Mouse (Mus musculus) midbrain, embryonic 10.5 days (tissue): ENCODE data around the gene Smn1. TPM values are rescaled to one million over a fixed set of nuclear protein-coding genes. Genes with fewer than 3 reads are reported as not detected.

Experiments used
- DNase-seq: peaks from one replicate; pipeline ENCODE4 v3.0.0-alpha.2; 2017; ENCODE audit warnings: low spot score
- H3K27ac ChIP-seq: fragments of 300-500 bp; sonication (generic); replicated peaks from 2 replicates; pipeline ENCODE4 v1.5.1; 2016; ENCODE audit warnings: mild to moderate bottlenecking
- H3K27me3 ChIP-seq: fragments of 300-500 bp; sonication (generic); 2 replicates; pipeline ENCODE4 v1.6.1; 2016; ENCODE audit warnings: low read depth, mild to moderate bottlenecking; ENCODE audit not compliant: poor library complexity, severe bottlenecking
- H3K36me3 ChIP-seq: fragments of 300-500 bp; sonication (generic); 2 replicates; pipeline ENCODE4 v1.6.1; 2016; ENCODE audit warnings: mild to moderate bottlenecking, moderate library complexity
- H3K4me1 ChIP-seq: fragments of 300-500 bp; sonication (generic); 2 replicates; pipeline ENCODE4 v1.6.1; 2016
- H3K4me3 ChIP-seq: fragments of 300-500 bp; sonication (generic); 2 replicates; pipeline ENCODE4 v1.5.1; 2016; ENCODE audit warnings: mild to moderate bottlenecking, moderate library complexity
- H3K9me3 ChIP-seq: fragments of 300-500 bp; sonication (generic); replicated peaks from 2 replicates; pipeline ENCODE4 v1.6.1; 2016; ENCODE audit warnings: mild to moderate bottlenecking
- WGBS: fragments of 180-500 bp; shearing (Covaris S2); methylation state at CpG from one replicate; pipeline ENCODE4 v1.1.7; 2016; 5-methylcytosine and 5-hydroxymethylcytosine counted together
- polyA plus RNA-seq: library from polyadenylated mRNA; unstranded; fragments of >200 nt; fragmentation: Nextera tagmentation; extraction: Ambion mirVana; gene quantifications from 2 replicates; pipeline ENCODE4 v1.2.1, GENCODE M21; 2016

Smn1 gene
- 85.9 and 86.4 TPM in 2 replicates for polyA plus RNA-seq

DNA sequence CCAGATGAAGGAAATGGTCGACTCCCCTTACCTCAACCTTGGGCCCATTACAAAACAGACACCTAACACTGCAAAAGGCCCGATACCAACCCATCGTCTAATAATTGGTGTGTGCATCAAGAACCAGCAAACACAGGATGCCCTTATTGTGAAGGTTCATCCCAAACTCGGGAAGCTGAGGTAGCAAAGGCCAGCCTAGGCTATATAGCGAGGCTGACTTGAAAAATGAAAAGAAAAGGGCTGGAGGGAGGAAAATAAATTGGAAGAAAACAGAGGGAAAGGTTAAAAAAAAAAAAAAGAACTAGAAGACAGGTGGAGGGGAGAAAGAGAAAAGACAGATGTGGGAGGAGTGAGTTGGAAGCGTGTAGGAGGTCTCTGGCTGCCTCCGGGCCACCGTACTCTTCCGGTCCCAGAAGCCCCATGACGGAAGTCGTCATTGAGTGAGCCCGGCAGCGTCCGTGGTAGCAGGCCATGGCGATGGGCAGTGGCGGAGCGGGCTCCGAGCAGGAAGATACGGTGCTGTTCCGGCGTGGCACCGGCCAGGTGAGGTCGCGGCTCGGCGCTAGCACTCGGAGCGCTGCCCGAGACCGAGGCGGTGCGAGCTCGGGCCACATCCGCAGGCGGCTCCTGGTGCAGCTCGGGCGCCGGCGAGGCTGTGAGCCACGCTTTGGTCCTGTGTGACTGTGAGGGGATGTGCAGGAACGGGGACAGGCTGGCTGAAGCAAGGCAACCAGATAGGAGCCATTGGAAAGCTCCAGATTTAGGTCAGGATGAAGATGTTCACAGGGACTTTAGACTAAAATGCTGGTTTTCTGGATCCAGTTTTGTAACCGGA is at the start of gene Smn1:
Gene Smn1, plus strand, starts transcription at position 430 of the 835 bp plus-strand sequence.
- Histone ChIP-seq H3K4me1 (peaks cover 15% of the 10 kb centered on the region), H3K27ac (peak within 1 kb of the TSS; percentile 86), H3K36me3 (peaks cover 31% of the 10 kb centered on the region), H3K9me3 (no peaks in the 10 kb centered on the region), H3K27me3 (no peaks in the 10 kb centered on the region), H3K4me3 (peak within 1 kb of the TSS; percentile 98)
- 4% methylated on average over 42 of the region's 42 CpGs for WGBS
- DNase-seq = peak; percentile 91

DNA sequence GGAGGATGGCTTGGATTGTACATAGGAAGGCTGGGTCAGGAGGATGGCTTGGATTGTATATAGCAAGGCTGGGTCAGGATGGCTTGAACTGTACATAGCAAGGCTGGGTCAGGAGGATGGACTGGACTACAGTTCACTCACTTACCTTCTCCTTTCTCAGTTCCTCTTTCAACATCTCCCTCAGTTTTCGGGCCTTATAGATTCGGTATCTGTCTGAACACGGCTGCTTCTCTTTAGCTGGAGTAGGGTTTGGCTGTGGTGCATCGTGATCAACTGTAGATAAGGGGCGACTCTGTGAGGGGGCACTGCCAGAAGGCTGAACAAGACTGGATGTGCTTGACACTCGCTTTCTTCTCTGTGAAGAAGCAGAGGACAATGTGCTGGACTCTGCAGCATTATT is 25.8 kb upstream of the Smn1 start:
- Histone ChIP-seq H3K4me1 (peaks cover 17% of the 10 kb centered on the region), H3K27me3 (no peaks in the 10 kb centered on the region), H3K4me3 (no peak overlapping the region), H3K9me3 (no peaks in the 10 kb centered on the region), H3K27ac (no peak overlapping the region), H3K36me3 (peaks cover 53% of the 10 kb centered on the region)
- DNase-seq = no peak
- WGBS = 95% methylated on average over 6 of the region's 6 CpGs

DNA sequence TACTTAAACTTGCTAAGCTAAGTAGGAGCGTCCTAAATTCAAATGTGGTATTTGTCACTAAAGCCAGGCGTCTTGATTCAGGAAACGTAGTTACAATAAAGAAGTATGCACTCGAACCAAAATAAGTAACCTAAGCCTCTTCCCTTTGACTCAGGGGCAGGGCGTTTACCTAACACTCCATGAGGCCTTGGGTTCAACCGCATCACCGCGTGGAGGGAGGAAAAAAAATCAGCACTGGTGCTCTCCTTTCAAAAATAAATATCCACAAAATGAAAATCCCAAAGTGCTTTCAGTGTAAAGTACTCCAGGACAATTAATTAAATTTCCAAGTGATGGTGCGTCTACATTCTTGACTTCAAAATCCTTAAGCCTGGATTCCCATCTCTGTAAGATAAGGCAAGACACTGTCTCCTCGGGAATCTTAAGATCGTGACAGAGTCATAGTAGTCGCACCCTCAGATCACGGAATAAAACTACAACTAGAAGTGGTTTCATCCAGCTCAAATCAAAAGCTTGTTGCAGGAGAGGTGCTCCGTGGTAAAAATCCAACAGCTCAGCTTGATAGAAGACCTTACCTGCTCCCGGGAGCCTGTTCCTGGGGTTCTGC is 21.5 kb upstream of the Smn1 start:
- Histone ChIP-seq H3K36me3 (peaks cover 9% of the 10 kb centered on the region), H3K27me3 (no peaks in the 10 kb centered on the region), H3K9me3 (no peaks in the 10 kb centered on the region), H3K4me3 (peak overlapping the region; percentile 99), H3K27ac (peak overlapping the region; percentile 92), H3K4me1 (peaks cover 30% of the 10 kb centered on the region)
- 10% methylated on average over 15 of the region's 15 CpGs for WGBS
- DNase-seq = no peak

DNA sequence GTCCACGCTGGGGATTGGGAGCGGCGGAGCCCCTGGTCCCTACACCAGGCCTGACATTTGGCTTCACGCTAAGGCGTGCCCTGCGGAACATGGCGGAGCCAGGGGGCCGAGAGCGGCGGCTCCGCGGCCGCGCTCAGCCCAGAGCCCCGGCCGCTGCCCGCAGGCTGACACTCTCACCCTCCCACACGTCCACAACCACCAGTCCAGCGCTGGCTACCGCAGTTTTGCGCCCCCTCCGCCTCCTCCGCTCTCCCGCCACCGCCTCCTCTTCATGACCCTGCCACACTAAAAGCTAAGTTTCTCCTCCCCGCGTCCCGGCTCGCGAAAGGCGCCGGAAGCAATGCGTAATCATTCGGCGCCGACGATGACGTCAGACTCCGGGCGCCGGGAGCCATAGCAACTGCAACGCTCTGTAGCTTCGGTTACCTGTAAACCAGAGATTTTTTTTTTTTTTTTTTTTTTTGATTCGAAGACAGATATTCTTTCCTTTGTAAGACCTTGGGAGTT is 20.9 kb upstream of the Smn1 start, which contains the start of gene Bdp1:
Gene Bdp1, minus strand, starts transcription at position 323 of the 507 bp plus-strand sequence.
- H3K4me3 ChIP-seq = peak within 1 kb of the TSS; percentile 99
- peak within 1 kb of the TSS; percentile 92 for H3K27ac ChIP-seq
- peak; percentile 92 for DNase-seq
- no peaks in the 10 kb centered on the region; the same call in 1 of the 2 replicates for H3K27me3 ChIP-seq
- under 1% methylated on average over 44 of the region's 44 CpGs for whole genome bisulfite sequencing
- no peaks in the 10 kb centered on the region for H3K9me3 ChIP-seq
- peaks cover 3% of the 10 kb centered on the region for H3K36me3 ChIP-seq
- H3K4me1 ChIP-seq = peaks cover 37% of the 10 kb centered on the region

DNA sequence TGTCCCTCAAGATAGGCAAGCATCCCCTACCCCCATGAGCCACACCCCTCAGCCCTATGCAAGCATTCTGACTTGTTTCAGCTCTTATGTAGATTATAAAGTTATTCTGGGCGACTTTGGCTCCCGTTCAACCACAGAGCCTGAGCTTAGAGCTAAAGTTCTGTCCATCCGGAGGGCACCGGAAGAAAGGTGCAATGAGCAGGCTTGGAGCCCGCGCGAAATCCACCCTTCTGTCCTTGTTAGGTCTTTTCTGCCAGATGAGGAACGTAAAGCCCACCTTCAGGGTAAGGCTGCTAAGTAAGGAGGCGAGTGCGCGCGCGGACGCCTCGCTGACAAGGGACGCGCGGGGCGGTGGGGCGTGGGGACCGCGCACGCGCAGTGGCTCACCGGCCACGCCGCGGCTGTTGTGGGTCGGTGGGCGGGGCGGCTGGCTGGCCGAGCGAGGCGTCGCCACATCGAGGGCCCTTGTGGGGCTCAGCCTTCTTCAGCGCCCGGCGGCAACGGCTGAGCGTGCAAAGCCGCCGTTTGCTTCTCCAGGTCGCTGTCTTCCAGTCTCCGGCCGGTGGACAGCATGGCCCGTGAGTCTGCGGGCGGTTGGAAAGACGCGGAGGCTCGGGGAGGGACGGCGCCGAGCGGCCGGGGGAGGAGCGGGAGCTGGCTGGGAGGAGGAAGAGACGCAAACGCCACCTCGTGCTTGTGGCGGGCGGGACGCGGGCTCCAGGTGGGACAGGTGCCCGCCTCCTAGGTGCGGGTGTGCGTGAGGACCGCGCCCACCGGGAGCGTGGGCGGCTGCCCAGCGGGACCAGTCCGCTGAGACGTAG is 16.8 kb upstream of the Smn1 start, which contains the start of gene Serf1:
Gene Serf1, plus strand, starts transcription at position 361 of the 821 bp plus-strand sequence.
- Histone ChIP-seq H3K36me3 (0 out of 2 replicates have a peak, but pooled peaks cover 2% of the 10 kb centered on the region), H3K9me3 (no peaks in the 10 kb centered on the region), H3K4me1 (peaks cover 26% of the 10 kb centered on the region), H3K27ac (peak within 1 kb of the TSS; percentile 85), H3K27me3 (no peaks in the 10 kb centered on the region; the same call in 1 of the 2 replicates), H3K4me3 (peak within 1 kb of the TSS; percentile 69)
- peak; percentile 85 for DNase-seq
- WGBS = 1% methylated on average over 76 of the region's 76 CpGs

DNA sequence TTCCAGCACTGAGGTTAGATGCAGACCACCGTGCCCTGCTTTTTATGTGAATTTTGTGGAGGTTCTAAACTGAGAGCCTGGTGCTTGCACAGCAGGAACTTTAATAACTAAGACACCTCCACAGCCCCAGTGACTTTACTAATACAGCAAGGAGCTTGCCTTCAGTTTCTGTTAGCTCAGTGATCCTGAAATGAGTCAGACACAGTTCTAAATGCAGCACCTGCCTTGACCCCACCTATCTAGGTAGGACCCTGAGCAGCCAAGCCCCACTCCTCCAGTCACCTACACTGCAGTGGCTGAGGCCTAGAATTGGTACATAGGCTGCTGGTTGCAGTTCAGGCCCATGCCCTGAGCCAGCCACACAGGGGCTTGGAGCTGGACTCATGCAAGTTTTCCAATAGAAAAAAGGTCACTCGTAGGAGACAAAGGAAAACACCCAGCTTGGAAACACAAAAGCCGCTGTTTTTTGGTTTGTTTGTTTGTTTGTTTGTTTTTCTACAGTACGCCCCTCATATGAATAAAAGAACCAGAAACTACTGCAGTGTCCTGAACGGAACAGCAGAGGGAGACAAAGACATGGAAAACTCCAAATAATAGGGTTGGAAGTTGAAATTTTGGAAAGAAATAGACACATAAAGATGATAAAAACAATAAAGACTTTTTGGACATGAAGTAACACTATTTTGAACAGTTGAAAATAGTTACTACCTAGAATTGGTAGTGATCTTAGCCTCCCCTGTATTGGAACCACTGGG is 12.3 kb upstream of the Smn1 start:
- Histone ChIP-seq H3K27me3 (no peaks in the 10 kb centered on the region; the same call in 1 of the 2 replicates), H3K4me3 (no peak overlapping the region), H3K9me3 (no peaks in the 10 kb centered on the region), H3K4me1 (peaks cover 17% of the 10 kb centered on the region), H3K36me3 (peaks cover 28% of the 10 kb centered on the region), H3K27ac (no peak overlapping the region)
- 53% methylated on average over 5 of the region's 5 CpGs for WGBS
- no peak for DNase-seq

DNA sequence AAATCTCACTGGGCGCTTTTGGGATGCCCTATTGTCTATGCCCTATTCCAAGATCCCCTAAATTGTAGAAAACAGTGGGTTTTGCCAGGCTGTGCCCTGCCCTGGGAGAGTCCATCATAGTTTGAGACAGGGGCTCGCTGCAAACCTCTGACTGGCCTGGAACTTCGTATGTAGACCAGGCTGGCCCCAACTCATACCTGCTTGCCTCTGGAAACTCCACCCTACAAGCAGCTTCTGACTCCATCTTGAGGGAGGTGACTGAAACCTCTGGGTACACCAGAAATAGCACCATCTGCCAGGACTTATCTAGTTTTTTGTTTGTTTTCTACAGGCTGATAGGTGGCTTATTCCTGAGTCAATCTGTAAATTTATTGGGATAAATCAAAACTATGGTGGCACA is 682 bp upstream of the Smn1 start:
- 89% methylated on average over 3 of the region's 3 CpGs for WGBS

DNA sequence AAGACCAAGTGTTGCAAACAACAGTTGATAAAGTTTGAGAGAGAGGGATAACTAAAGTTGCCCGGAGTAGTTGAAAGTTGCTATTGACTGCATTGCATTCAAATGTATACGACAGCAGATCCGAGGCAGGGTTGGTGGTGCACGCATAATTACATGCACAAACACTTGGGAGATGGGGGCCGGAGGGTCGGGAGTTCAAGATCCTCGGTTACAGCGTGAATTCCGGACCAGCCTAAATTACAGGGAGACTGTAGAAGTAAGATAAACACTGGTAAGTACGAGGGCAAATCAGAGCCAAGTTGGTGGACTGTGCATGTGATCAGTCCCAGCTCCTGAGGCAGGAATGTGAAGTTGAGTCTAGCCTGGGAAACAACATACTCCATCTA is 599 bp downstream of the Smn1 start:
- DNase-seq = no peak
- H3K27ac ChIP-seq = peak overlapping the region; percentile 86
- H3K27me3 ChIP-seq = no peaks in the 10 kb centered on the region
- 3% methylated on average over 10 of the region's 10 CpGs for WGBS
- H3K9me3 ChIP-seq = no peaks in the 10 kb centered on the region
- H3K4me1 ChIP-seq = peaks cover 15% of the 10 kb centered on the region
- H3K4me3 ChIP-seq = peak overlapping the region; percentile 98
- peaks cover 37% of the 10 kb centered on the region for H3K36me3 ChIP-seq

More for the DNA sequence above, 682 bp upstream of the Smn1 start:
- H3K27me3 ChIP-seq = no peaks in the 10 kb centered on the region
- H3K36me3 ChIP-seq = peaks cover 24% of the 10 kb centered on the region
- H3K27ac ChIP-seq = peak overlapping the region; percentile 86; the same call in 1 of the 2 replicates
- H3K4me1 ChIP-seq = peaks cover 15% of the 10 kb centered on the region
- no peak for DNase-seq
- H3K4me3 ChIP-seq = peak overlapping the region; percentile 98
- no peaks in the 10 kb centered on the region for H3K9me3 ChIP-seq

DNA sequence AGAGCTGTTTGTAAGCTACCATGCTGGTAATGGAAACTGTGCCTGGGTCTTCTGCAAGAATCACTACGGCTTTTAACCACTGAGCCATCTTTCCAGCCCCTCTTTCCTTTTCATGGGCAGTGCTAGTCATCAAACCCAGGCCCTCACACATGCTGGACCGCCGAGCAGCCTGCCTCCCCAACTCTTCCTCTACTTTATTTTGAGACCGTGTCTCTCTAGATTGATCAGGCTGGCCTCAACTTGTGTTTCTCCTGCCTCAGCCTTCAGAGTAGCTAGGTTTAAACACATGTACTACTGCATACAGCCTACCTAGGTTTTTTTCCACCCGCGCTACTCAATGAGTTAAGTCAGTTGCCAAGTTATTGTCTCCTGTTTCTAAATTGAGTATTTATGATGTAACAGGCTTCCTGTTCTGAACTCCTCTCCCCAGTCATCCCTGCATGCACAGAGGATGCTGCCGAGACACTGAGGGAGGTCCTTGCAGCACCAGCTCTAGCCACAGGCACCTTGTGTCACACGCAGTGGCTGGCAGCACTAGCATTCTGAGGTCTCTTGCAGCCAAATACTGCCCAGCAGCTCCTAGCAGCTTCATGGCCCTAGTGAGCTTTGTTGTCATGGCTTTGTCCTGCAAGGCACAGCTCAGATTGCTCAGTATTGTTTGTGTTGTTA is 17.1 kb downstream of the Smn1 start:
- Histone ChIP-seq H3K9me3 (no peaks in the 10 kb centered on the region), H3K36me3 (peaks cover 25% of the 10 kb centered on the region), H3K4me3 (no peak overlapping the region), H3K27ac (no peak overlapping the region), H3K27me3 (no peaks in the 10 kb centered on the region), H3K4me1 (no peaks in the 10 kb centered on the region)
- WGBS = 84% methylated on average over 8 of the region's 8 CpGs
- no peak for DNase-seq

DNA sequence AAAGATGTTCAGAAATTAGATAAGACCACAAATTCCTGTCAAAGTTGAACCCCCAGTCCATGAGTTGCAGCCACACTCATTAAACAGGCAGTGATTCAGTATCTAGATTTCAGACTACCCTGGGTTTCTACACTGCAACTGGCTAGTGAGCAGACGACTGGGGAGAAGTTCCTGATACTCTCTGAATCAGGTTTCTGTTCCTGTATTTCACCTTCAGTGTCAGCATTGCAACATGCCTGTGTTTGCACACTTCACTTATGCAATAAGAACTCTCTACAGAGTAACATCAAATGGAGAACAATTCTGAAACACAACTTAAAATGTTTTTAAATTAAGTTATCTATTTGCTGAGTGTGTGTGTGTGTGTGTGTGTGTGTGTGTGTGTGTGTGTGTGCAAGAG is 28.0 kb downstream of the Smn1 start:
- no peak for DNase-seq
- Histone ChIP-seq H3K36me3 (no peaks in the 10 kb centered on the region), H3K4me3 (no peak overlapping the region), H3K4me1 (no peaks in the 10 kb centered on the region), H3K9me3 (no peaks in the 10 kb centered on the region), H3K27ac (no peak overlapping the region), H3K27me3 (no peaks in the 10 kb centered on the region)
- 74% methylated on average over 1 of the region's 1 CpGs for WGBS

DNA sequence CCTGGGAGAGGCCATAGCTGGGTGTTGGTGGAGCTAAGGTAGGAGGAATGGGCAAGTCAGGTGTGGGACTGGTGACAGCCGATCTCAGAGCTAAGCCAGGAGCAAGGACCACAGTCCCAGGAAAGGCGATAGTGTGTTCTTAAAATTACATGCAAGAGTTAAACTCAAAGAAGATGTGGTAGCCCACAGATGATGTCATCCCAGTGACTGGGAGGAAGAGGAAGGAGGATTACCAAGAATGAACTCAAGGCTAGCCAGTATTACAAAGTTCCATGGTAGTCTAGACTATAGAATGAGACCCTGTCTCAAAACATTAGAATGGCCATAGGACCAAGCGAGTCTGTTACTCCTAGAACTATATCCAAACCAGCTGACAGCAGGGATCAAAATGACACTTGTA is 32.0 kb downstream of the Smn1 start:
- H3K27me3 ChIP-seq = no peaks in the 10 kb centered on the region
- H3K36me3 ChIP-seq = no peaks in the 10 kb centered on the region
- no peaks in the 10 kb centered on the region for H3K9me3 ChIP-seq
- H3K27ac ChIP-seq = no peak overlapping the region
- WGBS = 89% methylated on average over 3 of the region's 3 CpGs
- no peak for DNase-seq
- no peaks in the 10 kb centered on the region for H3K4me1 ChIP-seq
- H3K4me3 ChIP-seq = no peak overlapping the region
